Mouse (Mus musculus) stomach, postnatal 0 days (tissue): Measurements from ENCODE around the gene Gm42674. TPM values are rescaled to one million over a fixed set of nuclear protein-coding genes. Genes with fewer than 3 reads are reported as not detected.

Experiments
- ATAC-seq: fragments of 200-750 bp; cut with Nextera tagmentation; 2 replicates; pipeline ENCODE4 v1.8.0; 2017; ENCODE audit not compliant: low FRiP score, low TSS enrichment
- DNase-seq: peaks from one replicate; pipeline ENCODE4 v3.0.0-alpha.2; 2016; ENCODE audit warnings: low spot score
- H3K27ac ChIP-seq: fragments of 300-500 bp; sonication (generic); replicated peaks from 2 replicates; pipeline ENCODE4 v1.5.1; 2014; ENCODE audit warnings: mild to moderate bottlenecking, control low read depth
- H3K27me3 ChIP-seq: fragments of 300-500 bp; sonication (generic); 2 replicates; pipeline ENCODE4 v1.6.1; 2014; ENCODE audit warnings: low read length; ENCODE audit not compliant: control insufficient read depth, insufficient read depth
- H3K36me3 ChIP-seq: fragments of 300-500 bp; sonication (generic); 2 replicates; pipeline ENCODE4 v1.6.1; 2014; ENCODE audit warnings: low read length, mixed read lengths; ENCODE audit not compliant: control insufficient read depth, insufficient read depth
- H3K4me1 ChIP-seq: fragments of 300-500 bp; sonication (generic); replicated peaks from 2 replicates; pipeline ENCODE4 v1.6.1; 2014; ENCODE audit warnings: antibody characterized with exemption; ENCODE audit not compliant: control insufficient read depth, insufficient read depth
- H3K4me2 ChIP-seq: fragments of 300-500 bp; sonication (generic); replicated peaks from 2 replicates; pipeline ENCODE4 v1.6.1; 2014; ENCODE audit warnings: low read depth, mild to moderate bottlenecking, control low read depth, moderate library complexity
- H3K4me3 ChIP-seq: fragments of 300-500 bp; sonication (generic); 2 replicates; pipeline ENCODE4 v1.5.1; 2014; ENCODE audit warnings: low read depth, low read length, control low read depth
- H3K9ac ChIP-seq: fragments of 300-500 bp; sonication (generic); 2 replicates; pipeline ENCODE4 v1.6.1; 2014; ENCODE audit warnings: mild to moderate bottlenecking, low read length, control low read depth, mixed read lengths
- H3K9me3 ChIP-seq: fragments of 300-500 bp; sonication (generic); 2 replicates; pipeline ENCODE4 v1.6.1; 2016; ENCODE audit warnings: low read length; ENCODE audit not compliant: control insufficient read depth
- CTCF ChIP-seq: IDR thresholded peaks from 2 replicates; pipeline ENCODE4 v1.5.1; 2016; ENCODE audit warnings: antibody characterized with exemption, low read depth, mild to moderate bottlenecking, moderate library complexity
- EP300 ChIP-seq: optimal IDR thresholded peaks from 2 replicates; pipeline ENCODE3; 2016; ENCODE audit warnings: antibody characterized with exemption
- WGBS: fragments of 180-500 bp; shearing (Covaris S2); extraction: QIAGEN DNeasy Blood & Tissue Kit; methylation state at CpG from one replicate; pipeline ENCODE4 v1.1.7; 2014; 5-methylcytosine and 5-hydroxymethylcytosine counted together
- polyA plus RNA-seq: library from polyadenylated mRNA; unstranded; fragments of >200 nt; fragmentation: Nextera tagmentation; extraction: Ambion mirVana; gene quantifications from 2 replicates; pipeline ENCODE4 v1.2.1, GENCODE M21; 2015

The Gm42674 gene
- polyA plus RNA-seq, 1 experiment from 2014 or later: not detected

GRCm38 (mm10) chr3:90576351-90577001 is 25.2 kb upstream of the Gm42674 start:
- H3K27ac ChIP-seq: no peak overlapping the region
- H3K27me3 ChIP-seq: no peaks in the 10 kb centered on the region
- no peaks in the 10 kb centered on the region for H3K4me1 ChIP-seq
- TF ChIP-seq CTCF: no peak
- no peak for TF ChIP-seq EP300
- no peak overlapping the region for H3K4me2 ChIP-seq
- 51% methylated on average over 10 of the region's 10 CpGs for WGBS
- DNase-seq: no peak
- ATAC-seq: no peak
- H3K9me3 ChIP-seq: no peaks in the 10 kb centered on the region
- no peaks in the 10 kb centered on the region for H3K36me3 ChIP-seq
- H3K4me3 ChIP-seq: no peak overlapping the region
- H3K9ac ChIP-seq: no peak overlapping the region

- H3K27me3 ChIP-seq: no peaks in the 10 kb centered on the region
- H3K4me2 ChIP-seq: no peak overlapping the region
- H3K4me3 ChIP-seq: no peak overlapping the region
- H3K9me3 ChIP-seq: no peaks in the 10 kb centered on the region
- H3K36me3 ChIP-seq: no peaks in the 10 kb centered on the region
- H3K27ac ChIP-seq: no peak overlapping the region
- 61% methylated on average over 7 of the region's 7 CpGs for WGBS
- ATAC-seq (no peak), DNase-seq (no peak)
- TF ChIP-seq EP300 (no peak), CTCF (no peak)
- H3K4me1 ChIP-seq: no peaks in the 10 kb centered on the region
- H3K9ac ChIP-seq: no peak overlapping the region
Observed at GRCm38 (mm10) chr3:90579433-90579832, 22.3 kb upstream of the Gm42674 start.

- H3K4me3 ChIP-seq: no peak overlapping the region
- no peaks in the 10 kb centered on the region for H3K4me1 ChIP-seq
- ATAC-seq (no peak), DNase-seq (no peak)
- no peak for TF ChIP-seq CTCF
- no peak for TF ChIP-seq EP300
- H3K27ac ChIP-seq: no peak overlapping the region
- 95% methylated on average over 5 of the region's 5 CpGs for WGBS
- no peaks in the 10 kb centered on the region for H3K27me3 ChIP-seq
- H3K36me3 ChIP-seq: no peaks in the 10 kb centered on the region
- H3K4me2 ChIP-seq: no peak overlapping the region
- no peaks in the 10 kb centered on the region for H3K9me3 ChIP-seq
- H3K9ac ChIP-seq: no peak overlapping the region
Observed at GRCm38 (mm10) chr3:90581141-90581540, 20.6 kb upstream of the Gm42674 start.

- no peak for DNase-seq
- 94% methylated on average over 1 of the region's 1 CpGs for WGBS
Observed at GRCm38 (mm10) chr3:90582156-90582555, 19.5 kb upstream of the Gm42674 start.

GRCm38 (mm10) chr3:90582556-90582955 is 19.1 kb upstream of the Gm42674 start:
- ATAC-seq (no peak), DNase-seq (no peak)

More at GRCm38 (mm10) chr3:90582156-90582555, 19.5 kb upstream of the Gm42674 start:
- Histone ChIP-seq H3K27me3 (no peaks in the 10 kb centered on the region), H3K4me1 (peaks cover 4% of the 10 kb centered on the region), H3K36me3 (no peaks in the 10 kb centered on the region), H3K9ac (no peak overlapping the region), H3K27ac (no peak overlapping the region), H3K9me3 (no peaks in the 10 kb centered on the region), H3K4me3 (no peak overlapping the region), H3K4me2 (no peak overlapping the region)
- no peak for ATAC-seq
- TF ChIP-seq EP300 (no peak), CTCF (peak; percentile 61)

GRCm38 (mm10) chr3:90583893-90584292 is 17.8 kb upstream of the Gm42674 start:
- no peaks in the 10 kb centered on the region for H3K27me3 ChIP-seq
- H3K4me2 ChIP-seq: no peak overlapping the region
- ATAC-seq (no peak), DNase-seq (no peak)
- no peaks in the 10 kb centered on the region for H3K9me3 ChIP-seq
- no peak overlapping the region for H3K4me3 ChIP-seq
- 40% methylated on average over 3 of the region's 3 CpGs for WGBS
- H3K9ac ChIP-seq: no peak overlapping the region
- peaks cover 5% of the 10 kb centered on the region for H3K4me1 ChIP-seq
- H3K27ac ChIP-seq: no peak overlapping the region
- TF ChIP-seq EP300: no peak
- no peak; the same call in 1 of the 2 replicates for TF ChIP-seq CTCF
- no peaks in the 10 kb centered on the region for H3K36me3 ChIP-seq

More at GRCm38 (mm10) chr3:90582556-90582955, 19.1 kb upstream of the Gm42674 start:
- 89% methylated on average over 4 of the region's 4 CpGs for WGBS
- Histone ChIP-seq H3K4me1 (peaks cover 5% of the 10 kb centered on the region), H3K9me3 (no peaks in the 10 kb centered on the region), H3K27me3 (no peaks in the 10 kb centered on the region), H3K36me3 (no peaks in the 10 kb centered on the region), H3K9ac (no peak overlapping the region), H3K27ac (no peak overlapping the region), H3K4me2 (no peak overlapping the region), H3K4me3 (no peak overlapping the region)
- TF ChIP-seq EP300 (no peak), CTCF (no peak)
